Mouse (Mus musculus): ENCODE data around the gene Trp53bp1. TPM values are rescaled to one million over a fixed set of nuclear protein-coding genes. Genes with fewer than 3 reads are reported as not detected.

Gene Trp53bp1
- 20.2 and 28.1 TPM in 2 replicates for polyA plus RNA-seq (2021; fragmentation: Nextera tagmentation)
- long read RNA-seq, experiment 1, full-length matches to known transcripts: 10 of 109 reads
- long read RNA-seq, experiment 1, partial matches to known transcripts: 56 of 109 reads
- long read RNA-seq, experiment 1, other reads (novel, unspliced or antisense): 43 of 109 reads
- long read RNA-seq, experiment 2, partial matches to known transcripts: 15 of 19 reads
- long read RNA-seq, experiment 2, other reads (novel, unspliced or antisense): 4 of 19 reads

GRCm38 (mm10) chr2:121271236-121271927 is at the start of gene Trp53bp1:
TSS of gene Trp53bp1 (minus strand) at chr2:121271407.

GRCm38 (mm10) chr2:121288901-121289729 is 17.9 kb upstream of the Trp53bp1 start, which contains the start of gene Map1a:
TSS of gene Map1a (plus strand) at chr2:121289600.

GRCm38 (mm10) chr2:121170980-121171742 is 100.0 kb downstream of the Trp53bp1 start, which contains the start of gene Zscan29:
TSS of gene Zscan29 (minus strand) at chr2:121171125.

GRCm38 (mm10) chr2:121170481-121170971 is 100.7 kb downstream of the Trp53bp1 start, which contains the start of gene Tubgcp4:
TSS of gene Tubgcp4 (plus strand) at chr2:121170654.

Other genes starting within 250 kb of the Trp53bp1 start
- not detected in 2 replicates for gene Epb42, start 234.3 kb downstream of the Trp53bp1 start, polyA plus RNA-seq (2021; fragmentation: Nextera tagmentation)
- not detected in 2 replicates for gene Tgm5, start 185.6 kb downstream of the Trp53bp1 start, polyA plus RNA-seq (2021; fragmentation: Nextera tagmentation)
- gene Tgm7, start 161.6 kb downstream of the Trp53bp1 start, polyA plus RNA-seq (2021; fragmentation: Nextera tagmentation): not detected in 2 replicates
- 9.8 and 13.2 TPM in 2 replicates for gene Adal, start 131.0 kb downstream of the Trp53bp1 start, polyA plus RNA-seq (2021; fragmentation: Nextera tagmentation)
- gene Lcmt2, start 130.8 kb downstream of the Trp53bp1 start, polyA plus RNA-seq (2021; fragmentation: Nextera tagmentation): 5.2 and 9.5 TPM in 2 replicates
- gene Tubgcp4, start 100.8 kb downstream of the Trp53bp1 start, polyA plus RNA-seq (2021; fragmentation: Nextera tagmentation): 10.3 and 12.6 TPM in 2 replicates
- 2.0 and 2.3 TPM in 2 replicates for gene Zscan29, start 100.3 kb downstream of the Trp53bp1 start, polyA plus RNA-seq (2021; fragmentation: Nextera tagmentation)
- gene Map1a, start 18.2 kb upstream of the Trp53bp1 start, polyA plus RNA-seq (2021; fragmentation: Nextera tagmentation): 116 and 149 TPM in 2 replicates
- 24.7 and 28.6 TPM in 2 replicates for gene Ppip5k1, start 84.0 kb upstream of the Trp53bp1 start, polyA plus RNA-seq (2021; fragmentation: Nextera tagmentation)
- gene Ckmt1, start 86.3 kb upstream of the Trp53bp1 start, polyA plus RNA-seq (2021; fragmentation: Nextera tagmentation): 304 and 453 TPM in 2 replicates
- gene Strc, start 115.8 kb upstream of the Trp53bp1 start, polyA plus RNA-seq (2021; fragmentation: Nextera tagmentation): 0.04 TPM in 1 of 2 replicates, not detected in the other
- 77.7 and 103 TPM in 2 replicates for gene Pdia3, start 142.4 kb upstream of the Trp53bp1 start, polyA plus RNA-seq (2021; fragmentation: Nextera tagmentation)
- 0.81 and 1.7 TPM in 2 replicates for gene Catsper2, start 142.4 kb upstream of the Trp53bp1 start, polyA plus RNA-seq (2021; fragmentation: Nextera tagmentation)
- 0.90 and 1.5 TPM in 2 replicates for gene Ell3, start 172.9 kb upstream of the Trp53bp1 start, polyA plus RNA-seq (2021; fragmentation: Nextera tagmentation)
- gene Serf2, start 177.8 kb upstream of the Trp53bp1 start, polyA plus RNA-seq (2021; fragmentation: Nextera tagmentation): 612 and 693 TPM in 2 replicates
- 97.5 and 119 TPM in 2 replicates for gene Hypk, start 181.9 kb upstream of the Trp53bp1 start, polyA plus RNA-seq (2021; fragmentation: Nextera tagmentation)
- 0.21 TPM in 1 of 2 replicates, not detected in the other for gene Serinc4, start 185.4 kb upstream of the Trp53bp1 start, polyA plus RNA-seq (2021; fragmentation: Nextera tagmentation)
- 37.3 and 49.3 TPM in 2 replicates for gene Mfap1b, start 202.7 kb upstream of the Trp53bp1 start, polyA plus RNA-seq (2021; fragmentation: Nextera tagmentation)
- gene Mfap1a, start 235.3 kb upstream of the Trp53bp1 start, polyA plus RNA-seq (2021; fragmentation: Nextera tagmentation): 11.3 and 13.6 TPM in 2 replicates
- gene Wdr76, start 235.3 kb upstream of the Trp53bp1 start, polyA plus RNA-seq (2021; fragmentation: Nextera tagmentation): 1.5 and 1.7 TPM in 2 replicates